Mouse (Mus musculus) ES-Bruce4 (cell line): ENCODE results near the gene Pnrc1.

Experiments used
- CTCF ChIP-seq: IDR thresholded peaks from one replicate; pipeline ENCODE4 v1.8.1; 2011; ENCODE audit warnings: low read depth, low read length
- POLR2A ChIP-seq: IDR thresholded peaks from one replicate; pipeline ENCODE4 v1.8.1; 2011; ENCODE audit warnings: low read length; ENCODE audit not compliant: insufficient read depth

DNA sequence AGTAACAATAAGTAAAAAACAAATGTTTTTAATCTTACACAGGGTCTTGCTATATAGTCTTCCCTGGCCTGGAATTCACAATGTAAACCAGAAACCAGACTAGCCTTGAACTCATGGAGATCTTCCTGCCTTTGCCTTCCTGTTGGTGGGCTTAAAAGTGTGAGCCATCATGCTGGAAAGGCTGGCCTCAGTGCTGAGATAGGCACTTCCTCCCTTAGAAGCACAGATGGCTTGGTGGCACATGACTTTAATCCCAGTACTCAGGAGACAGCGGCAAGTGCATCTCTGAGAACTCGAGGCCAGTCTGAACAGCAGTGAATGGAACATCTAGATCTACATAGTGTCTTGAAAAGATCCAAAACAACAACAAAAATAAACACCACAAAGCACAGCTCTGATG is 39.1 kb downstream of the Pnrc1 start:
- no peak for TF ChIP-seq POLR2A
- no peak for TF ChIP-seq CTCF
